Mouse (Mus musculus) E14TG2a.4 (cell line): ENCODE measurements around the gene Dcaf5.

ENCODE experiments used
- CTCF ChIP-seq: conservative IDR thresholded peaks from 2 replicates; pipeline ENCODE4 v1.5.1; 2014; ENCODE audit warnings: low read length
- POU5F1 ChIP-seq: IDR thresholded peaks from 2 replicates; pipeline ENCODE4 v1.6.1; 2014; ENCODE audit warnings: low read length, borderline replicate concordance

GRCm38 (mm10) chr12:80434961-80435691 is 1.3 kb downstream of the Dcaf5 start:
- TF ChIP-seq CTCF (no peak), POU5F1 (no peak)
